Comparison of ENCODE assay signal across 8 mouse cellular contexts in the genomic region with DNA sequence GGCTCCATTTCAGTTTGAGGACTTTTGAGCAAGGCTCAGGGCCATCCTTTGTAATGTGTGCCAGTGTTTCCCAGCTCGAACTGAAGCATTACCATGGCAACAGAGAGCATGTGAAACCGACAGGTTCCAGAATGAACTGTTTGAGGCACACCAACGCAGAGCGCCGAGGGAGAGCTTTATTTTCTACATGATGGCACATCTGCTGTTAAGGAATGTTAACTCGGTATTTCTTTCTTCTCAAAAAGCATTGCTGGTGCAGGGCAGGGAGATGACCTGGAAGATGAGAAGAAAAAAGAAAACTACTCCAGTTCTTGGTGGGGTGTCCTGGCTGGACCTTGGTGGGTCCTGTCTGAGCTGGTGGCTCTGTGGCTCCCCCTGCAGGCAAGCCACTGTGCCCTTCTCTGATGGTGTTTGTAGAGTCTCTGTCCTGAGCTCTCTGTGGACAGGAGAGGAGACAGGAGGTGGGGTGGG.
DNase-seq lines count a peak whose midpoint lies in the region; ATAC-seq lines count a peak whose summit lies in the region.

No protein-coding gene starts in this region.

- no peak overlapping the region for H3K27ac ChIP-seq in forebrain, embryonic 11.5 days (ENCODE audit: low read depth, low read length)
- H3K27ac ChIP-seq in neural tube, embryonic 14.5 days (ENCODE audit: low read depth, low read length): peak overlapping the region; percentile 61

- no peaks in the 10 kb centered on the region for H3K36me3 ChIP-seq in forebrain, embryonic 11.5 days (ENCODE audit: control insufficient read depth, insufficient read depth, low read length)
- H3K36me3 ChIP-seq in neural tube, embryonic 14.5 days (ENCODE audit: control insufficient read depth, insufficient read depth, low read length): no peaks in the 10 kb centered on the region

- 32% methylated on average over 6 of the region's 6 CpGs for WGBS in forebrain, embryonic 11.5 days
- WGBS in neural tube, embryonic 14.5 days: 27% methylated on average over 6 of the region's 6 CpGs

- no peaks in the 10 kb centered on the region for H3K27me3 ChIP-seq in forebrain, embryonic 11.5 days (ENCODE audit: control insufficient read depth, insufficient read depth, low read length)
- no peaks in the 10 kb centered on the region for H3K27me3 ChIP-seq in neural tube, embryonic 14.5 days (ENCODE audit: control insufficient read depth, insufficient read depth, low read length)

- H3K4me3 ChIP-seq in forebrain, embryonic 11.5 days (ENCODE audit: low read depth, low read length): no peak overlapping the region
- no peak overlapping the region for H3K4me3 ChIP-seq in neural tube, embryonic 14.5 days (ENCODE audit: low read depth, low read length)

- DNase-seq in gastrocnemius, postnatal 10 days: peak; percentile 15
- DNase-seq in gastrocnemius, adult 8-10 months (ENCODE audit: low spot score in 2 of 2): no peak
- DNase-seq in ES-CJ7 (ENCODE audit: low read depth, low spot score): peak; percentile 18
- DNase-seq in forebrain, embryonic 11.5 days (ENCODE audit: low spot score): peak; percentile 66
- DNase-seq in layer of hippocampus, adult 9-11 months: peak; percentile 89
- DNase-seq in T-cell, adult 2 months (ENCODE audit: low spot score): no peak
- DNase-seq in spleen, adult 12 weeks (ENCODE audit: low spot score): no peak

- H3K4me2 ChIP-seq in forebrain, embryonic 11.5 days (ENCODE audit: low read depth, low read length, severe bottlenecking): no peak overlapping the region
- no peak overlapping the region for H3K4me2 ChIP-seq in neural tube, embryonic 14.5 days (ENCODE audit: low read depth, low read length)

- H3K9me3 ChIP-seq in forebrain, embryonic 11.5 days (ENCODE audit: control insufficient read depth, low read length): peaks cover 4% of the 10 kb centered on the region; the same call in 1 of the 2 replicates
- peaks cover 2% of the 10 kb centered on the region; the same call in 1 of the 2 replicates for H3K9me3 ChIP-seq in neural tube, embryonic 14.5 days (ENCODE audit: control insufficient read depth, low read length)

- ATAC-seq in forebrain, embryonic 11.5 days (replicated peaks; ENCODE audit: low FRiP score): peak; percentile 61
- peak; percentile 90 for ATAC-seq in neural tube, embryonic 14.5 days (ENCODE audit: low read depth)

- H3K4me1 ChIP-seq in forebrain, embryonic 11.5 days (replicated peaks; ENCODE audit: control insufficient read depth, insufficient read depth, low read length): no peaks in the 10 kb centered on the region; the same call in 1 of the 2 replicates
- peaks cover 4% of the 10 kb centered on the region for H3K4me1 ChIP-seq in neural tube, embryonic 14.5 days (ENCODE audit: control insufficient read depth, insufficient read depth, low read length)

- H3K9ac ChIP-seq in forebrain, embryonic 11.5 days (ENCODE audit: low read length): no peak overlapping the region
- H3K9ac ChIP-seq in neural tube, embryonic 14.5 days (replicated peaks; ENCODE audit: low read depth, low read length): no peak overlapping the region

Comparison
In these comparisons a context has a peak if more than half of its experiments do, and no peak if none do; other contexts are left out.
1. DNase-seq: peak in gastrocnemius, postnatal 10 days (single experiment), ES-CJ7 (single experiment), forebrain, embryonic 11.5 days (single experiment) and layer of hippocampus, adult 9-11 months (single experiment); none in gastrocnemius, adult 8-10 months (0 of 2), T-cell, adult 2 months (single experiment) and spleen, adult 12 weeks (single experiment).